Comparison of ENCODE assay signal across 9 mouse cellular contexts in genomic region chr1:157286561-157286960, GRCm38 (mm10).
DNase-seq lines count a peak whose midpoint lies in the region; ATAC-seq and TF ChIP-seq lines count a peak whose summit lies in the region.
"Had no signal": no experiment of that assay in that cellular context is flagged by ENCODE, and none has a peak within 500 bp of the region (broad histone marks: within the 10 kb centered on the region; RNA-seq: fewer than 3 reads in every experiment).

No protein-coding gene starts in this region.

- 15% methylated on average over 4 of the region's 4 CpGs for WGBS in embryonic facial prominence, embryonic 10.5 days

- no peak overlapping the region for H3K4me3 ChIP-seq in left cerebral cortex, adult 2 months
- no peak overlapping the region for H3K4me3 ChIP-seq in G1E (ENCODE audit: low read depth, low read length)
- H3K4me3 ChIP-seq in embryonic facial prominence, embryonic 10.5 days = no peak overlapping the region
- H3K4me3 ChIP-seq: embryonic facial prominence, embryonic 15.5 days had no signal

- peak; percentile 31 to 47 for DNase-seq in left cerebral cortex, adult 2 months (ENCODE audit: extremely low spot score in 1 of 2, low spot score in 2 of 2)
- no peak for DNase-seq in left cerebral cortex, postnatal 36 days (ENCODE audit: low spot score in 2 of 2)
- DNase-seq in G1E (ENCODE audit: low spot score) = no peak
- DNase-seq in adrenal gland, postnatal 14 days = peak; percentile 69
- peak; percentile 28 for DNase-seq in embryonic facial prominence, embryonic 10.5 days (ENCODE audit: low spot score)
- peak; percentile 21 for DNase-seq in layer of hippocampus, adult 9-10 months (ENCODE audit: low spot score)
- DNase-seq in retina, embryonic 14.5 days (ENCODE audit: low spot score) = peak; percentile 66
- DNase-seq in spleen, adult 12 weeks (ENCODE audit: low spot score) = no peak

- ATAC-seq in G1E (ENCODE audit: extremely low read depth, insufficient number of reproducible peaks, low FRiP score, poor library complexity, severe bottlenecking) = peak; percentile 28; the same call in 1 of the 2 replicates

- H3K27ac ChIP-seq in left cerebral cortex, adult 2 months = no peak overlapping the region
- no peak overlapping the region for H3K27ac ChIP-seq in embryonic facial prominence, embryonic 10.5 days (replicated peaks)
- H3K27ac ChIP-seq: embryonic facial prominence, embryonic 15.5 days had no signal

- H3K27me3 ChIP-seq in G1E (ENCODE audit: insufficient read depth, low read length) = no peaks in the 10 kb centered on the region
- H3K27me3 ChIP-seq in embryonic facial prominence, embryonic 10.5 days (replicated peaks; ENCODE audit: low read depth, poor library complexity, severe bottlenecking) = no peaks in the 10 kb centered on the region
- H3K27me3 ChIP-seq: embryonic facial prominence, embryonic 15.5 days had no signal

- TF ChIP-seq CTCF in left cerebral cortex, adult 2 months (IDR thresholded peaks at IDR 0.05) = peak; percentile 61
- TF ChIP-seq CTCF in G1E (IDR thresholded peaks at IDR 0.05; ENCODE audit: low read depth, low read length) = no peak

- no peaks in the 10 kb centered on the region for H3K9me3 ChIP-seq in G1E (replicated peaks)
- H3K9me3 ChIP-seq in embryonic facial prominence, embryonic 10.5 days = no peaks in the 10 kb centered on the region
- H3K9me3 ChIP-seq: embryonic facial prominence, embryonic 15.5 days had no signal

- intact Hi-C loops in left cerebral cortex, adult 2 months (cut with DNase I) = no loop called here
- intact Hi-C loops in left cerebral cortex, postnatal 36 days (cut with DNase I) = loop anchor here (5.0 to 10.0 kb wide), 3 partner anchors 126 to 542 kb away; partner anchors contain the start of gene Rasal2

- H3K4me1 ChIP-seq in G1E (ENCODE audit: insufficient read depth, low read depth, low read length) = no peaks in the 10 kb centered on the region
- H3K4me1 ChIP-seq in embryonic facial prominence, embryonic 10.5 days = no peaks in the 10 kb centered on the region
- H3K4me1 ChIP-seq: embryonic facial prominence, embryonic 15.5 days had no signal

- H3K36me3 ChIP-seq in G1E (replicated peaks) = no peaks in the 10 kb centered on the region
- H3K36me3 ChIP-seq in embryonic facial prominence, embryonic 10.5 days (replicated peaks) = no peaks in the 10 kb centered on the region
- H3K36me3 ChIP-seq: embryonic facial prominence, embryonic 15.5 days had no signal

Comparison
In these comparisons a context has a peak if more than half of its experiments do, and no peak if none do; other contexts are left out.
1. DNase-seq: peak in left cerebral cortex, adult 2 months (2 of 2), adrenal gland, postnatal 14 days (single experiment), embryonic facial prominence, embryonic 10.5 days (single experiment), layer of hippocampus, adult 9-10 months (single experiment) and retina, embryonic 14.5 days (single experiment); none in left cerebral cortex, postnatal 36 days (0 of 2), G1E (single experiment) and spleen, adult 12 weeks (single experiment).